Mouse (Mus musculus): ENCODE data around the gene Prkag2. TPM values are rescaled to one million over a fixed set of nuclear protein-coding genes. Genes with fewer than 3 reads are reported as not detected.

Gene Prkag2
- total RNA-seq (2021), result 100 to 1,000 TPM; 151 to 155 TPM
- long read RNA-seq, experiment 1, transcript Prkag2-201 (16 exons, 3,331 nt), result minor isoform, 10 of 63 reads
- long read RNA-seq, experiment 1, transcript Prkag2-203 (12 exons, 2,205 nt), result major isoform, 14 of 63 reads
- long read RNA-seq, experiment 1, partial matches to known transcripts, result 17 of 63 reads
- long read RNA-seq, experiment 1, other reads (novel, unspliced or antisense), result 20 of 63 reads
- long read RNA-seq, experiment 2, transcript Prkag2-201 (16 exons, 3,331 nt), result minor isoform, 16 of 86 reads
- long read RNA-seq, experiment 2, transcript Prkag2-203 (12 exons, 2,205 nt), result major isoform, 24 of 86 reads
- long read RNA-seq, experiment 2, partial matches to known transcripts, result 18 of 86 reads
- long read RNA-seq, experiment 2, other reads (novel, unspliced or antisense), result 27 of 86 reads

- DNase-seq (ENCODE audit: low spot score in 2 of 2), result peak in 1 of 2 experiments; percentile 57
Measured at GRCm38 (mm10) chr5:25100516-25101125, at the start of gene Prkag2. Gene Prkag2, minus strand, starts transcription at chr5:25100642.

GRCm38 (mm10) chr5:25149331-25149965, 49.0 kb upstream of the Prkag2 start:
- DNase-seq (ENCODE audit: low spot score in 2 of 2), result no peak

GRCm38 (mm10) chr5:25146705-25147104, 46.3 kb upstream of the Prkag2 start:
- no peak for DNase-seq (ENCODE audit: low spot score in 2 of 2)

- no peak for DNase-seq (ENCODE audit: low spot score in 2 of 2)
Measured at GRCm38 (mm10) chr5:25127865-25128264, 27.4 kb upstream of the Prkag2 start.

- no peak for DNase-seq (ENCODE audit: low spot score in 2 of 2)
Measured at GRCm38 (mm10) chr5:25125884-25126560, 25.6 kb upstream of the Prkag2 start.

GRCm38 (mm10) chr5:25122534-25122933, 22.1 kb upstream of the Prkag2 start:
- DNase-seq (ENCODE audit: low spot score in 2 of 2), result no peak

GRCm38 (mm10) chr5:25119148-25119547, 18.7 kb upstream of the Prkag2 start:
- DNase-seq (ENCODE audit: low spot score in 2 of 2), result peak; percentile 40 to 55

GRCm38 (mm10) chr5:25115997-25116396, 15.6 kb upstream of the Prkag2 start:
- DNase-seq (ENCODE audit: low spot score in 2 of 2), result peak; percentile 61 to 81

GRCm38 (mm10) chr5:25115216-25115615, 14.8 kb upstream of the Prkag2 start:
- no peak for DNase-seq (ENCODE audit: low spot score in 2 of 2)

GRCm38 (mm10) chr5:25114110-25114509, 13.7 kb upstream of the Prkag2 start:
- DNase-seq (ENCODE audit: low spot score in 2 of 2), result no peak

- DNase-seq (ENCODE audit: low spot score in 2 of 2), result no peak
Measured at GRCm38 (mm10) chr5:25110314-25110713, 9.9 kb upstream of the Prkag2 start.

GRCm38 (mm10) chr5:25105748-25106147, 5.3 kb upstream of the Prkag2 start:
- DNase-seq (ENCODE audit: low spot score in 2 of 2), result no peak

- DNase-seq (ENCODE audit: low spot score in 2 of 2), result no peak
Measured at GRCm38 (mm10) chr5:25101126-25101523, 683 bp upstream of the Prkag2 start.

- no peak for DNase-seq (ENCODE audit: low spot score in 2 of 2)
Measured at GRCm38 (mm10) chr5:25100157-25100515, 306 bp downstream of the Prkag2 start.

GRCm38 (mm10) chr5:25099367-25100156, 880 bp downstream of the Prkag2 start:
- DNase-seq (ENCODE audit: low spot score in 2 of 2), result peak in 1 of 2 experiments; percentile 70

GRCm38 (mm10) chr5:25097891-25098290, 2.6 kb downstream of the Prkag2 start:
- no peak for DNase-seq (ENCODE audit: low spot score in 2 of 2)

GRCm38 (mm10) chr5:25096431-25096830, 4.0 kb downstream of the Prkag2 start:
- DNase-seq (ENCODE audit: low spot score in 2 of 2), result no peak

- DNase-seq (ENCODE audit: low spot score in 2 of 2), result no peak
Measured at GRCm38 (mm10) chr5:25092630-25093245, 7.7 kb downstream of the Prkag2 start.

GRCm38 (mm10) chr5:25089258-25089972, 11.0 kb downstream of the Prkag2 start:
- no peak for DNase-seq (ENCODE audit: low spot score in 2 of 2)

GRCm38 (mm10) chr5:25088633-25089032, 11.8 kb downstream of the Prkag2 start:
- no peak for DNase-seq (ENCODE audit: low spot score in 2 of 2)

Measured in layer of hippocampus, postnatal 14 days (tissue).